Mouse (Mus musculus) neural tube, embryonic 11.5 days (tissue): Measurements from ENCODE around the gene Igfbp1. TPM values are rescaled to one million over a fixed set of nuclear protein-coding genes. Genes with fewer than 3 reads are reported as not detected.

Experiments
- ATAC-seq: fragments of 200-750 bp; cut with Nextera tagmentation; 2 replicates; pipeline ENCODE4 v1.8.0; 2017; ENCODE audit warnings: moderate number of reproducible peaks, mild to moderate bottlenecking, moderate TSS enrichment, moderate library complexity; ENCODE audit not compliant: insufficient read depth, low FRiP score, low TSS enrichment
- DNase-seq: peaks from one replicate; pipeline ENCODE4 v3.0.0-alpha.2; 2015; ENCODE audit warnings: low spot score
- H3K27ac ChIP-seq: fragments of 300-500 bp; sonication (generic); 2 replicates; pipeline ENCODE4 v1.5.1; 2014; ENCODE audit warnings: low read depth, mild to moderate bottlenecking, low read length
- H3K27me3 ChIP-seq: fragments of 300-500 bp; sonication (generic); 2 replicates; pipeline ENCODE4 v1.6.1; 2014; ENCODE audit warnings: mild to moderate bottlenecking, low read length, mixed read lengths; ENCODE audit not compliant: control insufficient read depth, insufficient read depth
- H3K36me3 ChIP-seq: fragments of 300-500 bp; sonication (generic); 2 replicates; pipeline ENCODE4 v1.6.1; 2014; ENCODE audit warnings: mild to moderate bottlenecking, low read length, moderate library complexity, mixed read lengths; ENCODE audit not compliant: control insufficient read depth, insufficient read depth
- H3K4me1 ChIP-seq: fragments of 300-500 bp; sonication (generic); 2 replicates; pipeline ENCODE4 v1.6.1; 2014; ENCODE audit warnings: low read length, mixed read lengths; ENCODE audit not compliant: control insufficient read depth, insufficient read depth
- H3K4me2 ChIP-seq: fragments of 300-500 bp; sonication (generic); 2 replicates; pipeline ENCODE4 v1.6.1; 2014; ENCODE audit warnings: low read depth, mild to moderate bottlenecking, moderate library complexity
- H3K4me3 ChIP-seq: fragments of 300-500 bp; sonication (generic); 2 replicates; pipeline ENCODE4 v1.5.1; 2014; ENCODE audit warnings: low read depth, low read length
- H3K9ac ChIP-seq: fragments of 300-500 bp; sonication (generic); 2 replicates; pipeline ENCODE4 v1.6.1; 2014; ENCODE audit warnings: mild to moderate bottlenecking, low read length
- H3K9me3 ChIP-seq: fragments of 300-500 bp; sonication (generic); 2 replicates; pipeline ENCODE4 v1.6.1; 2016; ENCODE audit warnings: low read length; ENCODE audit not compliant: control insufficient read depth
- whole genome bisulfite sequencing: fragments of 180-500 bp; shearing (Covaris S2); extraction: QIAGEN DNeasy Blood & Tissue Kit; methylation state at CpG from one replicate; pipeline ENCODE4 v1.1.7; 2014; 5-methylcytosine and 5-hydroxymethylcytosine counted together
- polyA plus RNA-seq: library from polyadenylated mRNA; unstranded; fragments of >200 nt; fragmentation: Nextera tagmentation; extraction: Ambion mirVana; gene quantifications from 2 replicates; pipeline ENCODE4 v1.2.1, GENCODE M21; 2014

Igfbp1 gene
- polyA plus RNA-seq, 1 experiment from 2014 or later: 0.34 TPM

- WGBS: 59% methylated on average over 4 of the region's 4 CpGs
These were observed 36.9 kb upstream of the Igfbp1 start for GRCm38 (mm10) chr11:7160637-7161101.

GRCm38 (mm10) chr11:7161502-7162174 is 35.9 kb upstream of the Igfbp1 start:
- no peaks in the 10 kb centered on the region for H3K36me3 ChIP-seq
- peak; percentile 31 for DNase-seq
- H3K4me3 ChIP-seq: no peak overlapping the region
- no peak overlapping the region for H3K27ac ChIP-seq
- no peaks in the 10 kb centered on the region for H3K9me3 ChIP-seq
- H3K4me1 ChIP-seq: no peaks in the 10 kb centered on the region
- H3K9ac ChIP-seq: no peak overlapping the region
- 80% methylated on average over 8 of the region's 8 CpGs for WGBS
- ATAC-seq: 0 out of 2 replicates have a peak, but pooled peaks have one; percentile 18
- no peaks in the 10 kb centered on the region for H3K27me3 ChIP-seq
- H3K4me2 ChIP-seq: no peak overlapping the region

More at GRCm38 (mm10) chr11:7160637-7161101, 36.9 kb upstream of the Igfbp1 start:
- DNase-seq (no peak), ATAC-seq (no peak)
- Histone ChIP-seq H3K36me3 (no peaks in the 10 kb centered on the region), H3K9ac (no peak overlapping the region), H3K4me1 (no peaks in the 10 kb centered on the region), H3K9me3 (no peaks in the 10 kb centered on the region), H3K27me3 (no peaks in the 10 kb centered on the region), H3K27ac (no peak overlapping the region), H3K4me2 (no peak overlapping the region), H3K4me3 (no peak overlapping the region)

GRCm38 (mm10) chr11:7164416-7164815 is 33.2 kb upstream of the Igfbp1 start:
- no peak for DNase-seq
- H3K36me3 ChIP-seq: no peaks in the 10 kb centered on the region
- H3K9me3 ChIP-seq: no peaks in the 10 kb centered on the region
- no peak overlapping the region for H3K4me3 ChIP-seq
- peak; percentile 52; the same call in 1 of the 2 replicates for ATAC-seq
- no peak overlapping the region for H3K27ac ChIP-seq
- no peaks in the 10 kb centered on the region for H3K27me3 ChIP-seq
- 58% methylated on average over 4 of the region's 4 CpGs for WGBS
- H3K4me1 ChIP-seq: no peaks in the 10 kb centered on the region
- no peak overlapping the region for H3K4me2 ChIP-seq
- no peak overlapping the region for H3K9ac ChIP-seq

GRCm38 (mm10) chr11:7169645-7170044 is 27.9 kb upstream of the Igfbp1 start:
- Histone ChIP-seq H3K4me2 (no peak overlapping the region), H3K36me3 (no peaks in the 10 kb centered on the region; the same call in 1 of the 2 replicates), H3K27ac (no peak overlapping the region), H3K9me3 (no peaks in the 10 kb centered on the region), H3K27me3 (no peaks in the 10 kb centered on the region), H3K4me1 (no peaks in the 10 kb centered on the region), H3K9ac (no peak overlapping the region), H3K4me3 (no peak overlapping the region)
- ATAC-seq: no peak
- 100% methylated on average over 1 of the region's 1 CpGs for WGBS
- DNase-seq: no peak

- 87% methylated on average over 6 of the region's 6 CpGs for WGBS
- no peaks in the 10 kb centered on the region; the same call in 1 of the 2 replicates for H3K36me3 ChIP-seq
- no peak overlapping the region for H3K9ac ChIP-seq
- no peak for ATAC-seq
- DNase-seq: no peak
- H3K4me3 ChIP-seq: no peak overlapping the region
- H3K4me2 ChIP-seq: no peak overlapping the region
- H3K27ac ChIP-seq: no peak overlapping the region
- H3K4me1 ChIP-seq: no peaks in the 10 kb centered on the region
- H3K9me3 ChIP-seq: no peaks in the 10 kb centered on the region
- no peaks in the 10 kb centered on the region for H3K27me3 ChIP-seq
These were observed 23.9 kb upstream of the Igfbp1 start for GRCm38 (mm10) chr11:7173664-7174063.

GRCm38 (mm10) chr11:7178724-7179123 is 18.9 kb upstream of the Igfbp1 start:
- WGBS: 80% methylated on average over 4 of the region's 4 CpGs
- no peak for DNase-seq
- no peak for ATAC-seq
- no peaks in the 10 kb centered on the region for H3K9me3 ChIP-seq
- H3K4me2 ChIP-seq: no peak overlapping the region
- H3K27me3 ChIP-seq: no peaks in the 10 kb centered on the region
- H3K4me1 ChIP-seq: no peaks in the 10 kb centered on the region
- no peak overlapping the region for H3K27ac ChIP-seq
- H3K9ac ChIP-seq: no peak overlapping the region
- no peaks in the 10 kb centered on the region for H3K36me3 ChIP-seq
- H3K4me3 ChIP-seq: no peak overlapping the region

GRCm38 (mm10) chr11:7179276-7179675 is 18.3 kb upstream of the Igfbp1 start:
- no peak overlapping the region for H3K4me3 ChIP-seq
- H3K9me3 ChIP-seq: no peaks in the 10 kb centered on the region
- DNase-seq (no peak), ATAC-seq (no peak)
- no peak overlapping the region for H3K4me2 ChIP-seq
- no peak overlapping the region for H3K9ac ChIP-seq
- no peaks in the 10 kb centered on the region for H3K27me3 ChIP-seq
- no peaks in the 10 kb centered on the region for H3K36me3 ChIP-seq
- no peak overlapping the region for H3K27ac ChIP-seq
- 94% methylated on average over 2 of the region's 2 CpGs for WGBS
- no peaks in the 10 kb centered on the region for H3K4me1 ChIP-seq

GRCm38 (mm10) chr11:7182409-7183042 is 15.1 kb upstream of the Igfbp1 start:
- peak; percentile 66 for ATAC-seq
- no peaks in the 10 kb centered on the region for H3K9me3 ChIP-seq

GRCm38 (mm10) chr11:7184420-7184819 is 13.2 kb upstream of the Igfbp1 start:
- no peaks in the 10 kb centered on the region for H3K36me3 ChIP-seq
- DNase-seq (no peak), ATAC-seq (no peak)
- no peak overlapping the region for H3K4me2 ChIP-seq
- H3K9me3 ChIP-seq: no peaks in the 10 kb centered on the region
- H3K27me3 ChIP-seq: no peaks in the 10 kb centered on the region
- H3K4me1 ChIP-seq: no peaks in the 10 kb centered on the region
- no peak overlapping the region for H3K27ac ChIP-seq
- WGBS: 31% methylated on average over 1 of the region's 1 CpGs
- no peak overlapping the region for H3K4me3 ChIP-seq
- no peak overlapping the region for H3K9ac ChIP-seq

More at GRCm38 (mm10) chr11:7182409-7183042, 15.1 kb upstream of the Igfbp1 start:
- no peak overlapping the region for H3K4me3 ChIP-seq
- DNase-seq: peak; percentile 46
- H3K27ac ChIP-seq: no peak overlapping the region
- no peaks in the 10 kb centered on the region for H3K27me3 ChIP-seq
- H3K4me1 ChIP-seq: no peaks in the 10 kb centered on the region
- H3K4me2 ChIP-seq: no peak overlapping the region
- H3K36me3 ChIP-seq: no peaks in the 10 kb centered on the region
- H3K9ac ChIP-seq: no peak overlapping the region
- 48% methylated on average over 8 of the region's 8 CpGs for WGBS
